Mouse (Mus musculus) small intestine, adult 2 months (tissue): ENCODE data around the gene Rad9a.

Experiments
- CTCF ChIP-seq: fragments of 200-500 bp; IDR thresholded peaks from 2 replicates; pipeline ENCODE4 v1.5.1; 2012; ENCODE audit warnings: low read depth, mild to moderate bottlenecking, control low read depth, inconsistent platforms, low read length, moderate library complexity, mixed read lengths; ENCODE audit not compliant: insufficient replicate concordance, insufficient read length; ENCODE audit errors: extremely low read depth
- POLR2A ChIP-seq: fragments of 200-500 bp; IDR thresholded peaks from 2 replicates; pipeline ENCODE4 v1.6.1; 2012; ENCODE audit warnings: low read depth, mild to moderate bottlenecking, control low read depth, inconsistent platforms, low read length, moderate library complexity

- TF ChIP-seq CTCF, result no peak
- TF ChIP-seq POLR2A, result no peak
These were observed 16.2 kb downstream of the Rad9a start for GRCm38 (mm10) chr19:4184976-4185975.
